Mouse (Mus musculus) B cell, adult 2 months (primary cell): ENCODE results near the gene Sstr1.

ENCODE experiments used
- DNase-seq, 2 experiments: peaks; one replicate each; pipeline ENCODE4 v3.0.0; 2022

Gene Sstr1

DNA sequence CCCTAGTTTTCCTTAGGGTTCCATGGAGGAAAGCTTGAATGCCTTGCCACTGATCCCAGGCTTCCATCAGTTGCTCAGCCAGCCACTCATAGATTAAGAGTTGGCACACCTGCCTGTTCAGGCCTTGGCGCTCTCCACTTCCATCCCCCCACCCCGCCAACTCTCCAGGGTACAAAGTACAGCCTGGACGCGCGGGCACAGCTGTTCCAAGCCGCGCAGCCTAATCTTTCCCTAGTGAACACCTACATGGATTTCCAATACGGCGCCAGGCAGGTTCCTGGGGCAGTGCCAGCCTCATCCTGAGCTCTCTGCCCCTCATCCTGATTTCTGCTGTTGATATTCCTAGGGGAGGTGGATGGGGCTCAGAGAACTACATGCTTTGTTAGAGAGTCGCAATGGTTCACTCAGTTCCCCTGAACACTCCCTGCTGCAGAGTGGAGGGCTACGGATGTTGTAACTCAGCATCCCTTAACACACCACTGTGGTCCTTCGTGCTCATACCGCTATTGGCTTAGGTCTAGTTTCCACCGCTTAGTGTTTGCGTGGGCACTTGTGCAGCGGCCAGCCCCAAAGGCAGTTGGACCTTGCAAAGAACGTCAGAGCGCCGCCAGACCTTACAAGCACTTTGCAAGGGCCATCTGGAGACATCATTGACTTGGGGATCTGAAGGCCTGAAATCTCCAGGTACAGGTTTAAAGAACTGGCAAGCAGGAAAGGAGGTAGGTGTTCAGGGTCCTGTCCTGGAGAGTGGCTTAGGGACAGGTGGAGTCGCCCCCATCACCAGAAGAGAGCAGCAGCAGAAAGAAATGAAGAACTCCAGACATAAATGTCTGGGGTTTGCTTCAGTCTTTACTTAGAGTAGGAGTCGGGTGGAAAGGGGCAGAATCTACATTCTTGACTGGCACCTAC is at the start of gene Sstr1:
Sstr1 (plus strand) TSS at position 610 of the 909 bp plus-strand sequence.
- no peak for DNase-seq

DNA sequence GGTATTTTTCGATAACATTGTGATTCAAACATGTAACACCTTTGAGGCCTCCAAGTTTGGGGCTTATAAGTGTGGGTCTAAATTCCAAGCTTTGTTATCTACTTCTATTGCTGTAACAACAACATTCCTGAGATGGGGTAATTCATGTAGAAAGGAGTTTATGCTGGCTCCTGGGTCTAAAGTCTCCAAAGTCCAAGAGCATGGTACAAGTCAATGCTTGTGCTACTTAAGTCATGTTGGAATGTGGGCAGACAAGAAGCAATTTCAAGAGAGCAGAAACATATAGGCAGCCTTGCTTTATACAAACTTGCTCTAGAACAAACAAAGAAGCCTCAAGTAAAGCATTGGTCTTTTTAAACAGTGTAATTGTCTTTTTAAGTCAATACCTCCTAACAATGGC is 12.8 kb upstream of the Sstr1 start:
- DNase-seq = no peak

DNA sequence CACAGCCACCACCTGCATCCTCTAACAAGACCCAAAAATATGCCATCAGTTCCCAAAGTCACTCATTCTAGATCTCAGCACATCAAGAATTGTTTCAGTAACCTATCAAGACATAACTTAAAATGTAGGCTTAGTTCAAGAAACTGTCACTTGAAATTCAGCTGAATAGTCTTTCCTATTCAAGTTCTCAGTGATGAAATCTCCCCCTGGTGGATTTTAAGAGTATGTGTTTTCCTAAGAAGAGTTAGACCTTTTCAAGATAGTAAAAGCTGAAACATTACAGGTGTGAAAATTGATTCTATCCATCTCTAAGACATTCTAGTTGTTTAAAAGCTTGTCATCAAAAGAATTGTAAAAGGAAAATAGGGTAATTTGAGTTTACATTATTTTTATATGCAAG is 10.4 kb upstream of the Sstr1 start:
- no peak for DNase-seq

DNA sequence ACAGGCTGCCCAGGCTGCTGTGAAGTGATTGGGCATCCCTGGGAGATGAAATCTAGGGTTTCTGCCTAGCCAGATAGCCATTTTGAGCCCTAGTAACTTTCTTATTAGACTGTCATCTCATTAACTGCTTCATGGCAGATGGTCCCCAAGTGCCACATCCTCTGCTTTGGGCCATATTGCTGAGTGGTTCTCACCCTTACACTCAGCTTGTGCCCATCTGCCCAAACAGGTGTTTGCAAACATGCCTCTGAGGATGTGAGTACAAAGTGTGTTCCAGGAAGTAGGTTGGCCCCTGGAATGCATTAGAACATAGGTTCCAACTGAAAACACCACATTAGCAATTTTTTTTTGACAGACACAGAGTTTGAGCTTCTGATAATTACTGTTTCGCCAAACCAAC is 3.6 kb upstream of the Sstr1 start:
- DNase-seq = no peak

DNA sequence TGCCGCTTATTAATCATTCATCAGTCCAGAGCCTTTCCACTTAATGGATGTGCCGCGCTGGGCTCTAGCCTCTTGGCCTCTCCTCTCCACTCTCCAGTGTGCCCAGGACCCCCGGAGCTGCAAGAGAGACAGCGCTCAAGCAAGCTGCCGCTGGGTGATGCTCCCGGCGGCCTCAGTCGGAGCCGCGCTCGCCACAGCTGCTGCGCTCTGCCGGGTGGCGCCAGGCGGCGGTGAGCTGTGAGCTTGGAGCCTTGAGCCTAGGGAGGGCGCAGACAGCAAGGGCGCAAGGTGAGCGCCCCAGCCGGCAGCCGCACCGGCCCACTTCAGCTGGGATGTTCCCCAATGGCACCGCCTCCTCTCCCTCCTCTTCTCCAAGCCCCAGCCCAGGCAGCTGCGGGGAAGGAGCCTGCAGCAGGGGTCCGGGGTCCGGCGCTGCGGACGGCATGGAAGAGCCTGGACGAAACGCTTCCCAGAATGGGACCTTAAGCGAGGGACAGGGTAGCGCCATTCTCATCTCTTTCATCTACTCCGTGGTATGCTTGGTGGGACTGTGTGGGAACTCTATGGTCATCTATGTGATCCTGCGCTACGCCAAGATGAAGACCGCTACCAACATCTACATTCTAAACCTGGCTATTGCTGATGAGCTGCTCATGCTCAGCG is 820 bp downstream of the Sstr1 start:
- DNase-seq = no peak

DNA sequence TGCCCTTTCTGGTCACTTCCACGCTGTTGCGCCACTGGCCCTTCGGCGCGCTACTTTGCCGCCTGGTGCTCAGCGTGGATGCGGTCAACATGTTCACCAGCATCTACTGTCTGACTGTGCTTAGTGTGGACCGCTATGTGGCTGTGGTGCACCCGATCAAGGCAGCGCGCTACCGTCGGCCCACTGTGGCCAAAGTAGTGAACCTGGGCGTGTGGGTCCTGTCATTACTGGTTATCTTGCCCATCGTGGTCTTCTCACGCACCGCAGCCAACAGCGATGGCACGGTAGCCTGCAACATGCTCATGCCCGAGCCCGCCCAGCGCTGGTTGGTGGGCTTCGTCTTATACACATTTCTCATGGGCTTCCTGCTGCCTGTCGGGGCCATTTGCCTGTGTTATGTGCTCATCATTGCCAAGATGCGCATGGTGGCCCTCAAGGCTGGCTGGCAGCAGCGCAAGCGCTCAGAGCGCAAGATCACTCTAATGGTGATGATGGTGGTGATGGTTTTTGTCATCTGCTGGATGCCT is 1.4 kb downstream of the Sstr1 start:
- no peak for DNase-seq

DNA sequence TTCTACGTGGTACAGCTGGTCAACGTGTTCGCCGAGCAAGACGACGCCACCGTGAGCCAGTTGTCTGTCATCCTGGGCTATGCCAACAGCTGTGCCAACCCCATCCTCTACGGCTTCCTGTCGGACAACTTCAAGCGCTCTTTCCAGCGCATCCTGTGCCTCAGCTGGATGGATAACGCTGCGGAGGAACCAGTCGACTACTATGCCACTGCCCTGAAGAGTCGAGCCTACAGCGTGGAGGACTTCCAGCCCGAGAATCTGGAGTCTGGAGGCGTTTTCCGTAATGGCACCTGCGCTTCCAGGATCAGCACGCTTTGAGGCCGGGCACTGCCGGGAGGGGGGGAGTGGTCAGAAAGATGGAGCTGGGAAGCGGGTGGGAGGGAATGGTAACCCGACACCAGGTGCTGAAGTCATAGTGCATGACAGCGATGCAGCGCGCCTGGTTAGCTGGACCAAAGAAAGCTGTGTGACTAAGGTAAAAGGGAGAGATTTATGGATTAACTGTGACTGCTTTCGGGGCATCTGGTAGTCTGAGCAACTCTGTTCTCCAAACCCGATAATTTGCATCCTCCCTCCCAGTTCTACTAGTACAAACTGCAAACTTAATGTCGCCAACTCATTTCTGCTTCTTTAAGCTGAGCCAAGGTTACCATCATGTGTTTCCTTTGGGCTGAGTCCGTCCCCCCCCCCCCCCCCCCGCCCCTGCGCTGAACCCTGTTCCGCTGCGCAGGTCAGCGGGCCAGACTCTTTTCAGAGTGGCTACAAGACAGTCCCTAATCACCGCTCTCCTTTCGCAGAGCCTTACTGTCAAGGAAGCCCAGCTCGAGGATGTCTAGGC is 2.1 kb downstream of the Sstr1 start:
- DNase-seq = no peak

DNA sequence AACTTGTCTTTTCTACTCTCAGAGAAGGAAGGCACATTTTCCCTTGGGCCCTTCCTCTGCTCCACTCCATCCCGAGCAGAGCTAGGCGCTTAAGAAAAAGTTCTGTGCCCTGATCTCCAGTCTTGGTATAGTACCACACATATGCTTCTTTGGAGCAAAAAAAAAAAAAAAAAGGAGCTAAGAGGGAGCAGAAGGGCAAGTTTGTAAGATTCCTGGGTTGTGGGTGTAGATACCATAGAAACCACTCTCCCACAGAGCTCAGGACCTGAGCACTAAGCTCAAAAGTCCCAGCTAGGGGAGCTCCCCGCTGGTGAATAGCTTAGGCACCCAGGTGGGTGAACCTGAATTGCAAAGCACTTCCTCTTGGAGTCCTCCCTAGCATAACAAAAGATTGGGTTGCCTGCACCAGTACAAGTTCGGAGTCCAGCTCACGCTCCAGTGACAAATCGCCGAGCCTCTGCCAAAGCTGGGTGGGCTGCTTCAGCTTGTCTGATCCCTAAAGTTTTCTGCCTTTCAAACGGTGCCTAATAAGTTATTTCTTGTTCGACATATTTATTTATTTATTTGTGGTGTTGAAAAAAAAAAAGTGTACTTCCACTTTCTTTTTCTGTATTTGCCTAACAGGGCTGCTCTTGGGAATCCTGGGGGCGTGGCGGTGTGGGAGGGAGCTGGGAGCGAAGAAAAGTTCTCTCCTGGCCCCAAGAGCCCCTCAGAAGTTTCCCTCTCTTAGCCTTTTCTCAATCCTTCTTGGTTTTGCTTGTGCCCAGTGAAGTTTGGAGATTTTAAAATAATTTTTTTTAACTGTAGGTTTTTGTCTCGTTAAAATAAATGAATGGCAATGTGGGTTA is 2.9 kb downstream of the Sstr1 start:
- DNase-seq = no peak

DNA sequence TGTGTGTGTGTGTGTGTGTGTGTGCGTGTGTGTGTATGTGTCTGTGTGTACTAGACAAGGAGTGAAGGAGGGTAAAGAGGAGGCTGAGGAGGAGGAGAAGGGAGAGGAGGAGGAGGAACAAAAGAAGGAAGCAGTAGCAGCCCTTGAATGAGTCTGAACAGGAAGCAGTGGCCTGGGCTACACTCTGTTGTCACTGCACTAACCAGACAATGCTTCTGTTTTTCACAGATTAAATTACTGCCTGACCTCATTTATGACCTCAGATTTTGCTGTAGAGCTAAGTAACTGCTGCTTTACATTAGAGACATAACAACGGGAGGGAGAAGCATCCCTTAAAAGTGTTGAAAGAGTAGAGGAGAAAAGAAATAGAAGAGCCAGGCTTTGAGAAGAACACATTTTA is 4.6 kb downstream of the Sstr1 start:
- no peak for DNase-seq

DNA sequence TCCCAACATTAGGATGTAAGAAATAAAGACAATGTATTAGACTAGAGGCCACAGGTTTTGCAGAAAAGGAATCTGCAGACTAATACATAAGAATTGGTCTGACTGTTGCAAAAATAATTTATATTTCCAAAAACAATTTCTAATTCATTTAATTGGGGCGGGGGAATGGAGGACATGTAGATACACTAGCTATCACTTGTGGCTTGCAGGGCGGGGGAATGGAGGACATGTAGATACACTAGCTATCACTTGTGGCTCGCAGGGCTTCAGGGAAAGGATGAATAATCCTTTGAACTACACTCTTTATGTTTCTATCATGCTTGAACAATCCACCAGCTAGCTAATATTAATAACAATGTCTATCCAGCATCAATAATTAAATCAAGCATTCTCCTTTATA is 7.5 kb downstream of the Sstr1 start:
- no peak for DNase-seq

DNA sequence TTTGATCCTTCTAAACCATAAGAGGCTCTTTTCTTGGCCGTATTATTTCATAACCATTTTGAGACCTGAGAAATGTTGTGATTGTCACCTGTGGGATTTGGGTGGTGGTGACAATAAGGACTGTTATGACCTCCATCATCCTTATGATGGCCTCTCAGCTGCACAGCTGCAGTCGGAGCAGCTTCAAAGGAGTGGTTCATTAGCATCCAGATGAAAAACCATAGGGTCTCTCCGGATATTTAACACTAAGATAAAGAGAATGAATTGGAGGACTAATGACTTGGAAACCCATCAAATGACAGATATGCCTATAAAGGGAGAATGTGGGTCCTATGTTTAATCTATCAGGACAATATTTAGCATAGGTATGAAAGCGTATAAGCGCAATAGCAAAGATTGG is 14.1 kb downstream of the Sstr1 start:
- no peak for DNase-seq

DNA sequence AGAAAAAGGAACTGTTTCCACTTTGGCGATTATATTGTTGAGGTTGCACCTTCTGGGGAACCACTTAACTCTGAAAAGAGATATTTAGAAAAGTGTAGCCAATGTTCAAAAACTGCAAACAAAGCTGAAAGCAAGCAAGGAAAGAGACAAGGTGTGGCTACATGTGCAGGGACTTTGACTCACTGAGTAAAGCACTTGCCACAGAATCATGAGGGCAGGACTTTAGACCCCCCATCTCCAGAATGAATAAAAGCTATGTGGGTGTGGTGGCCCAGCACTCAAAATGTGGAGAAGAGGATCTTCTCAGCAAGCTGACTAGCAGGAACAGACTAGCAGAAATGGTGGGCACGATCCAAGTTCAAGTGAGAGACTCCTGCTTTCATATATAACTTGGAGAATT is 20.9 kb downstream of the Sstr1 start:
- DNase-seq = no peak

DNA sequence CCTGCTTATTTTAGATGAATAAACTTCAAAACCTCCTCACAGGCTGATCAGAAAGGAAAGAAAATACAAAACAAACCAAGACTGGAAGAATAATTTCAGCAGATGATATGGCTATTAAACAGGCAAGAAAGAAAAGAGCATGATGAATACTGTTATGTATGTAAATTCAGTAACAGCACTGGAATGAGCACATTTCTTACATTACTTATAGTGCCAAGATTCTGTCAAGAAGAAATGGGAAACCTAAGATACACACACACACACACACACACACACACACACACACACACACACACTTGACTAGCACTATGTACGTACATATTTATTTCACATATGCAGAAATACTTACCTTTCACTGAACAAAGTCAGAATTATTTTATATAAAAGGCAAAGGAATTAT is 40.3 kb downstream of the Sstr1 start:
- DNase-seq = no peak
